Mouse (Mus musculus) right cerebral cortex, adult 18-20 months (tissue): Measurements from ENCODE around the gene Clnk.

Source experiments
- DNase-seq: peaks from one replicate; pipeline ENCODE4 v3.0.0; 2022; ENCODE audit warnings: mixed read lengths

Clnk gene

GRCm38 (mm10) chr5:38850171-38850570 lies 26.4 kb downstream of the Clnk start:
- no peak for DNase-seq

GRCm38 (mm10) chr5:38845529-38845928 lies 31.1 kb downstream of the Clnk start:
- DNase-seq: no peak

GRCm38 (mm10) chr5:38844312-38844711 lies 32.3 kb downstream of the Clnk start:
- no peak for DNase-seq

GRCm38 (mm10) chr5:38839981-38840380 lies 36.6 kb downstream of the Clnk start:
- DNase-seq: no peak

GRCm38 (mm10) chr5:38827310-38827709 lies 49.3 kb downstream of the Clnk start:
- DNase-seq: no peak

- DNase-seq: no peak
These were observed 50.0 kb downstream of the Clnk start for GRCm38 (mm10) chr5:38826586-38826985.

GRCm38 (mm10) chr5:38824132-38824965 lies 52.3 kb downstream of the Clnk start:
- DNase-seq: no peak

- no peak for DNase-seq
These were observed 63.1 kb downstream of the Clnk start for GRCm38 (mm10) chr5:38813391-38814109.

GRCm38 (mm10) chr5:38812916-38813315 lies 63.7 kb downstream of the Clnk start:
- DNase-seq: no peak

- no peak for DNase-seq
These were observed 64.2 kb downstream of the Clnk start for GRCm38 (mm10) chr5:38812386-38812785.

GRCm38 (mm10) chr5:38798910-38799309 lies 77.7 kb downstream of the Clnk start:
- DNase-seq: no peak

- no peak for DNase-seq
These were observed 81.5 kb downstream of the Clnk start for GRCm38 (mm10) chr5:38795139-38795538.

- no peak for DNase-seq
These were observed 85.5 kb downstream of the Clnk start for GRCm38 (mm10) chr5:38791116-38791515.

GRCm38 (mm10) chr5:38788820-38789219 lies 87.8 kb downstream of the Clnk start:
- DNase-seq: no peak

GRCm38 (mm10) chr5:38787851-38788520 lies 88.6 kb downstream of the Clnk start:
- peak; percentile 24 for DNase-seq

- DNase-seq: no peak
These were observed 90.5 kb downstream of the Clnk start for GRCm38 (mm10) chr5:38786126-38786525.

GRCm38 (mm10) chr5:38785686-38786085 lies 90.9 kb downstream of the Clnk start:
- DNase-seq: no peak

GRCm38 (mm10) chr5:38781813-38782212 lies 94.8 kb downstream of the Clnk start:
- DNase-seq: peak; percentile 74

- no peak for DNase-seq
These were observed 96.0 kb downstream of the Clnk start for GRCm38 (mm10) chr5:38780631-38781030.

- no peak for DNase-seq
These were observed 96.6 kb downstream of the Clnk start for GRCm38 (mm10) chr5:38780045-38780444.

- DNase-seq: peak; percentile 53
These were observed 101.1 kb downstream of the Clnk start for GRCm38 (mm10) chr5:38775500-38775899.

- DNase-seq: peak; percentile 8
These were observed 121.7 kb downstream of the Clnk start for GRCm38 (mm10) chr5:38754950-38755349.

GRCm38 (mm10) chr5:38752749-38753148 lies 123.9 kb downstream of the Clnk start:
- no peak for DNase-seq
